Mouse (Mus musculus): ENCODE results near the gene Clybl. TPM values are rescaled to one million over a fixed set of nuclear protein-coding genes. Genes with fewer than 3 reads are reported as not detected.

The Clybl gene
- polyA plus RNA-seq (2014; fragmentation: Nextera tagmentation; extraction: Ambion mirVana): 26.6 and 27.1 TPM in 2 replicates

DNA sequence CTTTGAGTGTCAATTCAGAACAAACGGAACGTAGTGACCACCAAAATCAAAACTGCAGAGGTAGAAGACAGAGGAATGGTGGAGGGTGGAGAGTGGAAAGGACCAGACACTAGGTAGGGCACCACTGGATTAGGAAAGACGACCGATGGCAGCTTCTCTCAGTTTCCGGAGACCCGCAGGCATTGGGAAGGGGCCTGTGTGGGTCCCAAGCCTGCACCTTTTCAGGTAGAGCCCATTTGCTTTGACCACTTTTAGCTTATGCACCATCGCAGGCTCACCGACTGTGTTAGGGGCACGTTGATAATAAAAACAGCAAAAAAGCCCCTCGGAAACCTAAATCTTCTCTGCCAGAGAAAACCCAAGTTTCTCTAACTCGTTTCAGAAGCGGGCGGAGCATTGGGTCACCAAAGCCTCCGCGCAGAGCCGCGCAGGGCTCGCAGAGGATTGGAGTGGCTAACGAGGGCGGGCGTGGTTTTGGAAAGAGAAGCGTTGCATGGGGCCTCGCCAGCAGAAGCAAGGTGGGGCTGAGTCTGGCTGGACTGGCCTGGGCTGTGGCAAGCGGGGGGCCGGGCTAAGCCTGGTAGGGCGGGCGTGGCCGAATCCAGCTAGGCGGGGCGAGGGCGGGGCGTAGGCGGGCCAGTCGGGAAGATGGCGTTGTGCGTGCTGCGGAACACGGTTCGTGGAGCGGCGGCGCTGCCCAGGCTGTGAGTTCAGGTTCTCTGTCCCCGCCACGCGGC is at the start of gene Clybl:
TSS of gene Clybl (plus strand) at position 627 of the 737 bp plus-strand sequence.
- DNase-seq (ENCODE audit: low spot score): peak; percentile 96
- Histone ChIP-seq H3K4me1 (ENCODE audit: control insufficient read depth, insufficient read depth, low read length) (peaks cover 6% of the 10 kb centered on the region; the same call in 1 of the 2 replicates), H3K9ac (ENCODE audit: low read depth, low read length) (peak within 1 kb of the TSS; percentile 78), H3K4me3 (ENCODE audit: low read depth, low read length) (peak within 1 kb of the TSS; percentile 80), H3K27ac (replicated peaks; ENCODE audit: low read depth, low read length) (peak within 1 kb of the TSS; percentile 70), H3K36me3 (ENCODE audit: control insufficient read depth, insufficient read depth, low read length) (no peaks in the 10 kb centered on the region), H3K27me3 (replicated peaks; ENCODE audit: control insufficient read depth, insufficient read depth, low read length) (no peaks in the 10 kb centered on the region), H3K9me3 (ENCODE audit: control insufficient read depth, low read length) (no peaks in the 10 kb centered on the region), H3K4me2 (ENCODE audit: low read depth, low read length) (peak within 1 kb of the TSS; percentile 75)
- peak; percentile 100 for ATAC-seq (ENCODE audit: low read depth)
- WGBS: 4% methylated on average over 33 of the region's 45 CpGs

DNA sequence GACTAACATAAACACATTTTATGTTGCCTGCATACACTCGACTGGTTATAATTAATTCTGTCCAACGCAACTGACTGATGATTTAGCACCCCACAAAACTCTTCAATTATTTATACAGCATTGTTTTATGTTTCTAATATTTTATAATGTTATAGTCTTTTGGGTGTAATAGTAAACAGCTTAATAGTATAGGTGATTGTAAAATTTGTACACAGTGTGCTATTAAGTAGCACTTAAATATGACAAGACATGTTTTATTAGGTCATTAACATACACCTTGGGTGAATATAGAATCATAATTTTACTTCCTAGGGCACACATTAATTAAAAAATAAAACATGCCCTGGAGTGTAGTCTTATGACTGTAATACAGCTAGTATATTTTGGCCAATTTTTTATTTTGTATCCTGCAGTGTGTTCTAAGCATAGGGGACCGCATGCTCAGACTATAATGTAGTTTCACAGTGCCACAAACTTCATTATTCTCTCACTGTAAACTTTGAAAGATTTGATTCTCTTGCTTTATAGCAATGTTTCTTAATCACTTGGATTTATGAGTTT is 45.1 kb upstream of the Clybl start:
- WGBS: 91% methylated on average over 3 of the region's 3 CpGs
- H3K9me3 ChIP-seq (ENCODE audit: control insufficient read depth, low read length): no peaks in the 10 kb centered on the region
- H3K27ac ChIP-seq (replicated peaks; ENCODE audit: low read depth, low read length): no peak overlapping the region
- ATAC-seq (ENCODE audit: low read depth): no peak
- peaks cover 57% of the 10 kb centered on the region for H3K36me3 ChIP-seq (ENCODE audit: control insufficient read depth, insufficient read depth, low read length)
- H3K27me3 ChIP-seq (replicated peaks; ENCODE audit: control insufficient read depth, insufficient read depth, low read length): no peaks in the 10 kb centered on the region
- H3K4me2 ChIP-seq (ENCODE audit: low read depth, low read length): no peak overlapping the region
- no peak overlapping the region for H3K9ac ChIP-seq (ENCODE audit: low read depth, low read length)
- no peaks in the 10 kb centered on the region for H3K4me1 ChIP-seq (ENCODE audit: control insufficient read depth, insufficient read depth, low read length)
- no peak for DNase-seq (ENCODE audit: low spot score)
- H3K4me3 ChIP-seq (ENCODE audit: low read depth, low read length): no peak overlapping the region

DNA sequence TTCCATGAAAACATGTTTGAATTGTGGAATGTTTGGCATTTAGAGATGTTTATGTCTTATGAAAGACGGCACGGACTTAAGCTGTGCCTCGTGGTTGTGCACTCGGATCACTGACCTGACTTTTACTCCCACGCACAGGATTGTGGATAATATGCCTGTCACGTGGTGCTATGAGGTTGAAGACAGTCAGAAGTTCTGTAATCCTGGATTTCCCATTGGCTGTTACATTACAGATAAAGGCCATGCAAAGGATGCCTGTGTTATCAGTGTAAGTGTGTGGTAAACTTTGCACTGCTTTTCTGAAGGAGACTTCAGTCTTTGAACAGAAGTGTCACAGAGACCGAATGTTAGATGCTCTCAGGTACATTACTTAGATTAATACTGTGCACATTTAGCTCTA is 44.3 kb upstream of the Clybl start:
- Histone ChIP-seq H3K36me3 (ENCODE audit: control insufficient read depth, insufficient read depth, low read length) (peaks cover 63% of the 10 kb centered on the region), H3K27ac (replicated peaks; ENCODE audit: low read depth, low read length) (no peak overlapping the region), H3K4me2 (ENCODE audit: low read depth, low read length) (no peak overlapping the region), H3K27me3 (replicated peaks; ENCODE audit: control insufficient read depth, insufficient read depth, low read length) (no peaks in the 10 kb centered on the region), H3K9me3 (ENCODE audit: control insufficient read depth, low read length) (no peaks in the 10 kb centered on the region), H3K4me1 (ENCODE audit: control insufficient read depth, insufficient read depth, low read length) (no peaks in the 10 kb centered on the region), H3K9ac (ENCODE audit: low read depth, low read length) (no peak overlapping the region), H3K4me3 (ENCODE audit: low read depth, low read length) (no peak overlapping the region)
- no peak for DNase-seq (ENCODE audit: low spot score)
- 83% methylated on average over 7 of the region's 7 CpGs for WGBS
- no peak for ATAC-seq (ENCODE audit: low read depth)

DNA sequence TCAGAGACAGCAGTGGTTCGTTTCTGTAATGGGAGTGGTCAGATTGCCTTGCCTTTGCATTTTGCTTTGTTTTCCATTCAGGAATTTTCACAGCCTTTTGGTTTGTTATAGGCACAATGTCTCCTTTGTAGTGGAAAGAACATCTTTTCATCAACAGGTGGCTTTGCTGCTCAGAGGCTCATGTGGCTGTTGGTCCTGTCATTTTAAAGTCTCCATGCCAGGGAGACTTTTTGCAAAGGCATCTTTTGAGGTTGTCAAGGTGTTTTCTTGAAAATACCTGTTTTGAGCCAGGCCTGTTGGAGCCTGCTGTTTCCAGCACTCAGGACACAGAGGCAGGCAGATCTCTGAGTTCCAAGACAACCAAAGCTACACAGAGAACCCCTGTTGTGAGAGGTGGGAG is 41.4 kb upstream of the Clybl start:
- no peak for DNase-seq (ENCODE audit: low spot score)
- 74% methylated on average over 1 of the region's 1 CpGs for WGBS
- H3K9me3 ChIP-seq (ENCODE audit: control insufficient read depth, low read length): no peaks in the 10 kb centered on the region

DNA sequence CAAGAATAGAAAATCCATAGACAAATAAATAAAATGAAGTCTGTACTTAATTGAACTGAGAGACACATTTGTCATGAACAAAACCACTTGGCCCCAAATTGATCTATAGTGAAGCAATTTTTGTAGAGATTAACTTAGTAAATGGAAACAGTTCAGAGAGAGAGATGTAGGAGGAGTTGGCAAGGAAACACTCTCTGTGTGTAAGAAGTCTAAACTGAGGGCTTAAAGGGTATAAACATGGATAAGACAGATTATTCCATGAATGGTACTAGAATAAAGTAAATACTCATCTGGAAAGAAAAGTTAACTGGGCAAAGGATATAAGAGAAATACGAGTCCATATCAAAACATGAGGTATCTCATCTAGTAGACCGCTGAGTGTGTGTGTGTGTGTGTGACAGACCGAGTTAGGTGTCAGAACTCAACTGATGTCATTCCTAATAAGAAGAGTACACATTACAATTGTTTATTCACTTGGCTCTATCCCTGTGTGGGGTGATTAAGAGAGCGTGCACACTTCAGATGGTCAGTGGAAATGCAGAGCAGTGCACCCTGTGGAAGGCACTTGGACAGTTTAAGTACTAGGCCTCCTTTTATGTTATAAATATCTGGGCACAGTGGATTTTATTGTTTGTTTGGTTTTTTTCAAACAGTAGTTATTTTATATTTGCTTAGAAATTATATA is 37.8 kb upstream of the Clybl start:
- Histone ChIP-seq H3K4me2 (ENCODE audit: low read depth, low read length) (no peak overlapping the region), H3K27me3 (replicated peaks; ENCODE audit: control insufficient read depth, insufficient read depth, low read length) (no peaks in the 10 kb centered on the region), H3K4me3 (ENCODE audit: low read depth, low read length) (no peak overlapping the region), H3K9ac (ENCODE audit: low read depth, low read length) (no peak overlapping the region), H3K36me3 (ENCODE audit: control insufficient read depth, insufficient read depth, low read length) (peaks cover 90% of the 10 kb centered on the region), H3K9me3 (ENCODE audit: control insufficient read depth, low read length) (no peaks in the 10 kb centered on the region), H3K27ac (replicated peaks; ENCODE audit: low read depth, low read length) (no peak overlapping the region), H3K4me1 (ENCODE audit: control insufficient read depth, insufficient read depth, low read length) (no peaks in the 10 kb centered on the region)
- no peak for DNase-seq (ENCODE audit: low spot score)
- ATAC-seq (ENCODE audit: low read depth): no peak
- 87% methylated on average over 4 of the region's 4 CpGs for WGBS

More for the DNA sequence above, 41.4 kb upstream of the Clybl start:
- Histone ChIP-seq H3K36me3 (ENCODE audit: control insufficient read depth, insufficient read depth, low read length) (peaks cover 78% of the 10 kb centered on the region), H3K4me3 (ENCODE audit: low read depth, low read length) (no peak overlapping the region), H3K9ac (ENCODE audit: low read depth, low read length) (no peak overlapping the region), H3K27ac (replicated peaks; ENCODE audit: low read depth, low read length) (no peak overlapping the region), H3K4me2 (ENCODE audit: low read depth, low read length) (no peak overlapping the region), H3K27me3 (replicated peaks; ENCODE audit: control insufficient read depth, insufficient read depth, low read length) (no peaks in the 10 kb centered on the region), H3K4me1 (ENCODE audit: control insufficient read depth, insufficient read depth, low read length) (no peaks in the 10 kb centered on the region)
- ATAC-seq (ENCODE audit: low read depth): no peak

DNA sequence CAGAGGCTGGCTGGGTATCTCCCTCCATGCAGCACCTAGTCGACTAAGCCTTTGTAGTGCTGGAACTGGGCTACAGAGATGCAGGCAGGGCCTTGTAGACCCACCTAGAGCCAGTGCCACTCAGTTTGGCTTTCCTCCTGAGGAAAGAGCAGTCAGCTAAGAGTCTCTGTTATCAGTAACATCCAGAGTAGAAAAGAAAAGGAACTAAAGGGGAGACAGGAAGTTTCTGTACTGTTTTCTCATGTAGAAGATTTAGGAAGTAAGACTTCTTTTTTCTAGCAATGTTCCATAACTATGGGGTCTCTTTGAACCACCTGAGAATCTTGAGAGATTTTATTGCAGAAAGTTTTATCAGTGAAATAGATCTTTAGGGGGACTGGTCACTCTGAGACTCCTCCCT is 36.1 kb upstream of the Clybl start:
- WGBS: 60% methylated on average over 1 of the region's 1 CpGs
- peaks cover 95% of the 10 kb centered on the region for H3K36me3 ChIP-seq (ENCODE audit: control insufficient read depth, insufficient read depth, low read length)
- ATAC-seq (ENCODE audit: low read depth) (no peak), DNase-seq (ENCODE audit: low spot score) (no peak)
- H3K27me3 ChIP-seq (replicated peaks; ENCODE audit: control insufficient read depth, insufficient read depth, low read length): no peaks in the 10 kb centered on the region
- H3K27ac ChIP-seq (replicated peaks; ENCODE audit: low read depth, low read length): no peak overlapping the region
- no peak overlapping the region for H3K4me3 ChIP-seq (ENCODE audit: low read depth, low read length)
- no peak overlapping the region for H3K9ac ChIP-seq (ENCODE audit: low read depth, low read length)
- no peaks in the 10 kb centered on the region for H3K9me3 ChIP-seq (ENCODE audit: control insufficient read depth, low read length)
- no peaks in the 10 kb centered on the region for H3K4me1 ChIP-seq (ENCODE audit: control insufficient read depth, insufficient read depth, low read length)
- no peak overlapping the region for H3K4me2 ChIP-seq (ENCODE audit: low read depth, low read length)

DNA sequence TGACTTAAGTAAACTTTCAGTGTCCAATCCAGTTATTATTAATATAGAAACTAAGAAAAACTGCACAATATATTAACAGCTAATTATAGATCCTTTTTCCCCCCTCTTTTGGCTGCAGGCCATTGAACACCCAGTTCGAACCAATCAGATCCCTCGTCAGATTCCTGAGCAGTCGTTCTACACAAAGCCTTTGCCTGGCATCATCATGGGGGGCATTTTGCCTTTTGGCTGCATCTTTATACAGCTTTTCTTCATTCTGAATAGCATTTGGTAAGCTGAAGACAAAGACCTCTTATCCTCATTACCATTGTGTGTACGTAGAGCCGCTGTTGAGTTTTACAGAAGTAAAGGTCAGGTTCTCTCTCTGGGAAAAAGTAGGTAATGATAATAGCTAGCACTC is 30.9 kb upstream of the Clybl start:
- 83% methylated on average over 5 of the region's 5 CpGs for WGBS
- Histone ChIP-seq H3K27me3 (replicated peaks; ENCODE audit: control insufficient read depth, insufficient read depth, low read length) (no peaks in the 10 kb centered on the region), H3K27ac (replicated peaks; ENCODE audit: low read depth, low read length) (no peak overlapping the region), H3K4me1 (ENCODE audit: control insufficient read depth, insufficient read depth, low read length) (no peaks in the 10 kb centered on the region), H3K4me2 (ENCODE audit: low read depth, low read length) (no peak overlapping the region), H3K9ac (ENCODE audit: low read depth, low read length) (no peak overlapping the region), H3K36me3 (ENCODE audit: control insufficient read depth, insufficient read depth, low read length) (peaks cover 94% of the 10 kb centered on the region), H3K9me3 (ENCODE audit: control insufficient read depth, low read length) (no peaks in the 10 kb centered on the region), H3K4me3 (ENCODE audit: low read depth, low read length) (no peak overlapping the region)
- DNase-seq (ENCODE audit: low spot score) (no peak), ATAC-seq (ENCODE audit: low read depth) (no peak)

DNA sequence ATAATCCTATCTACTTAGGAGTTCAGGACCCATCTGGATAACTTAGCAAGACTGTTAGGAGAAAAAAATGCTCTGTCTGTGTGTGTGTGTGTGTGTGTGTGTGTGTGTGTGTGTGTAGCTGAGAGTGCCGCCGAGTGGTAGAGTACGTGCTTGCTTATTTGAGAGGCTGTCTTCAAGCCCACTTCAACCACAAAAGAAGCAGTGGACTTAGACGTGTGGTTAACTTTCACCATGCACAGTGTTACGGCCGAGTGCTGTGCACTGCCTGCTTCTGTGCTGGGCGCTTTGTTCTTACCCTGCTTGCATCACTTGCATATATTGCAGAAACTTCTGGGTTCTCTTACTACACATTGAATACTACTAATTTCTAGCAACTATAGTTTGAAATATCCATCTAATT is 23.8 kb upstream of the Clybl start:
- Histone ChIP-seq H3K9ac (ENCODE audit: low read depth, low read length) (no peak overlapping the region), H3K27ac (replicated peaks; ENCODE audit: low read depth, low read length) (no peak overlapping the region), H3K4me2 (ENCODE audit: low read depth, low read length) (no peak overlapping the region), H3K9me3 (ENCODE audit: control insufficient read depth, low read length) (no peaks in the 10 kb centered on the region), H3K27me3 (replicated peaks; ENCODE audit: control insufficient read depth, insufficient read depth, low read length) (no peaks in the 10 kb centered on the region), H3K36me3 (ENCODE audit: control insufficient read depth, insufficient read depth, low read length) (peaks cover 68% of the 10 kb centered on the region), H3K4me1 (ENCODE audit: control insufficient read depth, insufficient read depth, low read length) (no peaks in the 10 kb centered on the region), H3K4me3 (ENCODE audit: low read depth, low read length) (no peak overlapping the region)
- WGBS: 79% methylated on average over 7 of the region's 7 CpGs
- ATAC-seq (ENCODE audit: low read depth): no peak
- no peak for DNase-seq (ENCODE audit: low spot score)
